In genomic region chr16:85549971-85550567, GRCm38 (mm10) we compare ENCODE assay signal across 9 mouse cellular contexts. TPM values are rescaled to one million over a fixed set of nuclear protein-coding genes. Genes with fewer than 3 reads are reported as not detected.
DNase-seq lines count a peak whose midpoint lies in the region; ATAC-seq and TF ChIP-seq lines count a peak whose summit lies in the region.
"Had no signal": no experiment of that assay in that cellular context is flagged by ENCODE, and none has a peak within 500 bp of the region (broad histone marks: within the 10 kb centered on the region; RNA-seq: fewer than 3 reads in every experiment).

No protein-coding gene starts in this region.

- H3K27me3 ChIP-seq in embryonic facial prominence, embryonic 15.5 days: no peaks in the 10 kb centered on the region
- no peaks in the 10 kb centered on the region for H3K27me3 ChIP-seq in limb, embryonic 13.5 days
- H3K27me3 ChIP-seq in midbrain, embryonic 13.5 days: no peaks in the 10 kb centered on the region

- peak overlapping the region; percentile 37; the same call in 1 of the 2 replicates for H3K27ac ChIP-seq in left cerebral cortex, adult 2 months
- H3K27ac ChIP-seq in embryonic facial prominence, embryonic 15.5 days (replicated peaks): no peak overlapping the region
- no peak overlapping the region for H3K27ac ChIP-seq in limb, embryonic 13.5 days
- no peak overlapping the region for H3K27ac ChIP-seq in midbrain, embryonic 13.5 days

- intact Hi-C loops in left cerebral cortex, adult 2 months (cut with DNase I): no loop called here
- intact Hi-C loops in left cerebral cortex, postnatal 14 days (cut with DNase I): no loop called here

- 2% methylated on average over 25 of the region's 25 CpGs for WGBS in embryonic facial prominence, embryonic 15.5 days
- 1% methylated on average over 25 of the region's 25 CpGs for WGBS in limb, embryonic 13.5 days
- WGBS in midbrain, embryonic 13.5 days: 1% methylated on average over 25 of the region's 25 CpGs

- no peaks in the 10 kb centered on the region for H3K36me3 ChIP-seq in embryonic facial prominence, embryonic 15.5 days
- H3K36me3 ChIP-seq in limb, embryonic 13.5 days: no peaks in the 10 kb centered on the region
- H3K36me3 ChIP-seq in midbrain, embryonic 13.5 days: no peaks in the 10 kb centered on the region

- peak overlapping the region; percentile 42 for H3K4me3 ChIP-seq in left cerebral cortex, adult 2 months
- H3K4me3 ChIP-seq in embryonic facial prominence, embryonic 15.5 days (replicated peaks): peak overlapping the region; percentile 43
- peak overlapping the region; percentile 45 for H3K4me3 ChIP-seq in limb, embryonic 13.5 days
- H3K4me3 ChIP-seq in midbrain, embryonic 13.5 days (replicated peaks): peak overlapping the region; percentile 40

- 0 out of 2 replicates have a peak overlapping the region, but pooled peaks have one; percentile 13 for H3K9ac ChIP-seq in embryonic facial prominence, embryonic 15.5 days
- peak overlapping the region; percentile 65 for H3K9ac ChIP-seq in limb, embryonic 13.5 days
- peak overlapping the region; percentile 65 for H3K9ac ChIP-seq in midbrain, embryonic 13.5 days (replicated peaks)

- peaks cover 7% of the 10 kb centered on the region; the same call in 1 of the 2 replicates for H3K4me1 ChIP-seq in embryonic facial prominence, embryonic 15.5 days
- H3K4me1 ChIP-seq in limb, embryonic 13.5 days: peaks cover 7% of the 10 kb centered on the region
- peaks cover 13% of the 10 kb centered on the region for H3K4me1 ChIP-seq in midbrain, embryonic 13.5 days (replicated peaks)

- H3K9me3 ChIP-seq in embryonic facial prominence, embryonic 15.5 days (replicated peaks): no peaks in the 10 kb centered on the region
- H3K9me3 ChIP-seq in limb, embryonic 13.5 days: no peaks in the 10 kb centered on the region
- peaks cover 4% of the 10 kb centered on the region for H3K9me3 ChIP-seq in midbrain, embryonic 13.5 days

- peak overlapping the region; percentile 72 for H3K4me2 ChIP-seq in embryonic facial prominence, embryonic 15.5 days (replicated peaks)
- H3K4me2 ChIP-seq in limb, embryonic 13.5 days (replicated peaks): peak overlapping the region; percentile 81
- H3K4me2 ChIP-seq in midbrain, embryonic 13.5 days (replicated peaks): peak overlapping the region; percentile 62

- TF ChIP-seq CTCF in left cerebral cortex, adult 2 months (IDR thresholded peaks at IDR 0.05): no peak

- no peak for ATAC-seq in embryonic facial prominence, embryonic 15.5 days (ENCODE audit: insufficient number of reproducible peaks, low FRiP score, low TSS enrichment, low read depth)
- ATAC-seq in limb, embryonic 13.5 days (ENCODE audit: low FRiP score, low read depth): peak; percentile 36; the same call in 1 of the 2 replicates
- ATAC-seq in midbrain, embryonic 13.5 days: peak; percentile 76; the same call in 1 of the 2 replicates
- ATAC-seq in monocyte, adult 5-6 weeks (replicated peaks; ENCODE audit: insufficient number of reproducible peaks, low FRiP score, low TSS enrichment, poor library complexity, severe bottlenecking): no peak

- no peak for DNase-seq in left cerebral cortex, adult 2 months (ENCODE audit: extremely low spot score in 1 of 2, low spot score in 2 of 2)
- DNase-seq in left cerebral cortex, postnatal 14 days (ENCODE audit: low spot score in 2 of 2): no peak
- DNase-seq in heart, postnatal 4 days: peak; percentile 31
- DNase-seq in layer of hippocampus, postnatal 36 days: no peak

RNA-seq across cellular contexts. Expression of gene Cyyr1, which starts 3.1 kb away (rescaled TPM):
- 1 to 10 TPM; 5.0 to 5.8 TPM for total RNA-seq in left cerebral cortex, adult 2 months (2021)
- total RNA-seq in left cerebral cortex, postnatal 14 days (2021): 1 to 10 TPM; 4.8 to 5.9 TPM
- polyA plus RNA-seq in embryonic facial prominence, embryonic 15.5 days (2015; fragmentation: Nextera tagmentation; extraction: Ambion mirVana): 4.0 and 4.3 TPM in 2 replicates
- total RNA-seq in heart, postnatal 4 days (2021): 10 to 100 TPM; 22.6 to 27.4 TPM
- polyA plus RNA-seq in limb, embryonic 13.5 days (2015; fragmentation: Nextera tagmentation; extraction: Ambion mirVana): 3.4 and 4.5 TPM in 2 replicates
- 2.6 and 3.2 TPM in 2 replicates for polyA plus RNA-seq in midbrain, embryonic 13.5 days (2015; fragmentation: Nextera tagmentation; extraction: Ambion mirVana)
- total RNA-seq in monocyte, adult 5-6 weeks (2017): not detected in 3 replicates
- 1 to 10 TPM; 4.7 to 5.8 TPM for total RNA-seq in layer of hippocampus, postnatal 36 days (2021)
- total RNA-seq: MEL had no signal

Comparison
In these comparisons a context has a peak if more than half of its experiments do, and no peak if none do; other contexts are left out.
1. ATAC-seq: peak in limb, embryonic 13.5 days (single experiment) and midbrain, embryonic 13.5 days (single experiment); none in embryonic facial prominence, embryonic 15.5 days (single experiment) and monocyte, adult 5-6 weeks (single experiment).
2. H3K9ac ChIP-seq: peak in every context shown above with its lines; median percentile 65 in limb, embryonic 13.5 days; 65 in midbrain, embryonic 13.5 days; 13 in embryonic facial prominence, embryonic 15.5 days.
3. Peak in every context shown above with its lines, with median percentiles within 50 percentile points of each other: H3K4me3 ChIP-seq and H3K4me2 ChIP-seq.